Mouse (Mus musculus) erythroblast, embryonic 14.5 days (primary cell): ENCODE measurements at regions not wholly inside any gene's neighbourhood (a gene's known extent, or its start where the extent isn't known, plus 50 kb on each side); places are given as distances from the start of the nearest gene placed in this dataset.

Source experiments
- H3K27me3 ChIP-seq: 2 replicates; pipeline ENCODE4 v1.6.1; 2012; ENCODE audit warnings: inconsistent platforms; ENCODE audit not compliant: control insufficient read depth
- H3K36me3 ChIP-seq: 2 replicates; pipeline ENCODE4 v1.6.1; 2012; ENCODE audit warnings: mild to moderate bottlenecking, inconsistent platforms; ENCODE audit not compliant: control insufficient read depth
- H3K4me1 ChIP-seq: 2 replicates; pipeline ENCODE4 v1.6.1; 2012; ENCODE audit warnings: inconsistent platforms; ENCODE audit not compliant: control insufficient read depth
- H3K4me3 ChIP-seq: replicated peaks from 2 replicates; pipeline ENCODE3; 2012; ENCODE audit warnings: moderate library complexity, mild to moderate bottlenecking, inconsistent platforms
- H3K9me3 ChIP-seq: 2 replicates; pipeline ENCODE4 v1.6.1; 2012; ENCODE audit warnings: low read length, inconsistent platforms, mixed read lengths; ENCODE audit not compliant: control insufficient read depth
- GATA1 ChIP-seq: IDR thresholded peaks from 2 replicates; pipeline ENCODE4 v1.6.1; 2012; ENCODE audit warnings: low read length, inconsistent platforms, mixed read lengths
- TAL1 ChIP-seq: IDR thresholded peaks from 3 replicates; pipeline ENCODE4 v1.6.1; 2012; ENCODE audit warnings: low read length, inconsistent platforms, mixed read lengths

DNA sequence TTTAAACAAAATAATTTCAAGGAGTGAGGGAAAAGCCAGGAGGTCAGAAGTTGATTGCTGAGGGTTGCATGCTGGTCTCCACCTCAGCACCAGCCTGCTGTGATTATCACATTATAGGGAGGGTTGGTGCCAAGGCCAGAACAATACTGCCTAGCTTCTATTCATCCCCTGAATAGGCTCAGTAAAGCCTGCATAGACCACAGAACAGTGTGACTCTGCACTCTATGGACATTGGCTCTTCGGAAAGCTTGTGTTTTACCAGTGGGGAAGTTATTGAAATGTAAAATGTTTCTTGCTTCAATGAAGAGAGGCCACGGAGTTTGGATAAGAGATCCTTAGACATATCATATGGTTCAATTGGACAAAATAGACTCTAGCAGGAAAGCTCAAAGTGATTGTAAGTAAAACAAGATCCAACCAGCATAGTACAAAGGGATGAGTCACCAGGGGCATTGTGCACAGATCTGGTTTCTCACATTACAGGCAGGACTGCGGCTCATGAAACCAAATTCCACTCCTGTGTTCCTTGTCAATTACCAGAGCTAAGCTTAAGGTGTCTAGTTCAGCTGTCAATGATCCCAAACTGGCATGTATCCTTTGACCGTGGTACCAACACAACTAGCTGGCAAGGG is 320.8 kb upstream of the Cd180 start:
- H3K4me3 ChIP-seq: no peak overlapping the region
- H3K4me1 ChIP-seq: no peaks in the 10 kb centered on the region
- H3K27me3 ChIP-seq: no peaks in the 10 kb centered on the region
- TF ChIP-seq GATA1 (no peak), TAL1 (no peak)
- no peaks in the 10 kb centered on the region for H3K9me3 ChIP-seq
- H3K36me3 ChIP-seq: no peaks in the 10 kb centered on the region

DNA sequence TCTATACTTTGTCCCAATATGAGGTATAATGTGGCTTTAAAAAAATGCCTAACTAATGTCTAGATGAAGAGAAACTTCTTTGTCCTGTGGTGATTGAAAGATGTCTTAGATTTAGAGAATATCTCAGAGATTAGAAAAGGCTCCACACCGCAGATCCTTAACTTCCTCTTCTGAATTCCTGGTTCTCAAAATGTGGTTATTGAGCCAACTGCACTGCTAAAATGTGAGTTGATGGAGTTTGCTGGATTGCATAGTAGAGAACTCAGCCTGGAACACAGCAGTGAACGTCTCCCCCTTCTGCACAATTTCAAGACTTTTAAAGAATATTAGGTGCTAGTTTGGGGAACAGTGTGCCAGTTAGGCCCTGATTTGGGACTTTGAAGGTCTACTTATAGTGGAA is 312.7 kb upstream of the Cd180 start:
- Histone ChIP-seq H3K4me1 (no peaks in the 10 kb centered on the region), H3K36me3 (no peaks in the 10 kb centered on the region), H3K4me3 (no peak overlapping the region), H3K27me3 (no peaks in the 10 kb centered on the region), H3K9me3 (no peaks in the 10 kb centered on the region)
- no peak for TF ChIP-seq TAL1
- no peak for TF ChIP-seq GATA1

DNA sequence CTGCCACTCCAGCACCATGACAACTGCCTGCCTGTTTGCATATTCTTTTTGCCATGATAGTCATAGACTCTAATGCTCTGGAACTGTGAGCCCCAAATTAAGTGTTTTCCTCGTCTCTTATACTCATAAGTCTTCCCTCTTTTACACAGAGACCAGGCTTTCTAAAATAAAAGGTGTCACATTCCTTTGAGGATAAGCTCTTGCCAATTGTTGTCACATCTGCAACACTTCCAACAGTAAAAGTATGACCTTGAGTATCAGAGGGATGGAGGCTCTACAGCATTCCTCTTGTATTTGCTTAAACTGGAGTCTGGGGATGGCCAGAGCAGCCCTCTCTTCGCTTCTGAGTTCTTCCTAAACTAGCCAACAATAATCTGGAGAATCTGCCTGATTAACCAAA is 301.4 kb upstream of the Cd180 start:
- Histone ChIP-seq H3K4me1 (no peaks in the 10 kb centered on the region), H3K27me3 (no peaks in the 10 kb centered on the region), H3K4me3 (no peak overlapping the region), H3K9me3 (no peaks in the 10 kb centered on the region; the same call in 1 of the 2 replicates), H3K36me3 (no peaks in the 10 kb centered on the region)
- TF ChIP-seq GATA1: no peak
- no peak for TF ChIP-seq TAL1

GRCm38 (mm10) chr13:102392868-102393661 is 300.3 kb upstream of the Cd180 start:
- TF ChIP-seq GATA1: no peak
- TF ChIP-seq TAL1: no peak
- Histone ChIP-seq H3K27me3 (no peaks in the 10 kb centered on the region), H3K36me3 (no peaks in the 10 kb centered on the region), H3K9me3 (no peaks in the 10 kb centered on the region; the same call in 1 of the 2 replicates), H3K4me1 (no peaks in the 10 kb centered on the region), H3K4me3 (no peak overlapping the region)

GRCm38 (mm10) chr13:102393662-102393970 is 299.7 kb upstream of the Cd180 start:
- Histone ChIP-seq H3K27me3 (no peaks in the 10 kb centered on the region), H3K36me3 (no peaks in the 10 kb centered on the region), H3K4me1 (no peaks in the 10 kb centered on the region), H3K4me3 (no peak overlapping the region), H3K9me3 (no peaks in the 10 kb centered on the region; the same call in 1 of the 2 replicates)
- TF ChIP-seq TAL1 (no peak), GATA1 (no peak)

GRCm38 (mm10) chr13:102394057-102394456 is 299.3 kb upstream of the Cd180 start:
- no peaks in the 10 kb centered on the region for H3K9me3 ChIP-seq
- TF ChIP-seq TAL1: no peak
- TF ChIP-seq GATA1: no peak
- H3K4me1 ChIP-seq: no peaks in the 10 kb centered on the region
- no peaks in the 10 kb centered on the region for H3K27me3 ChIP-seq
- H3K4me3 ChIP-seq: no peak overlapping the region
- no peaks in the 10 kb centered on the region for H3K36me3 ChIP-seq

DNA sequence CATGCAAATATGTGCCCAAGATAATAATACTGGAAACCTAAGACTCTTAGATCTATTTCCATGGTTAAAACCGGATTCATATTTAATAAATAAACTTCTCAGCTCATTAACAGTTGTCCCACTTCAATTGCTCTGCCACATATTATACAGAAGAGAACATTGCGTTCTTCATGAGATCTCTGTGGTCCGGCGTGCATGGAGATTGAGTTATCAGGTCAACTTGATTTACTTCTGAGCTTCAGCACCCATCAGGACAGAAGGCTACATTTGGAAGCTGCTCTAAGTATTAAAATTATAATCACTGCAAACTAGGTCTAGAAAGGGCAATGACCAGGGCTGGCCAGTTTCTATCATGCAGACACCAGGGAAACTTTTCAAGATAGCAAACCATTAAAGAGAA is 295.9 kb upstream of the Cd180 start:
- TF ChIP-seq GATA1 (no peak), TAL1 (no peak)
- H3K36me3 ChIP-seq: no peaks in the 10 kb centered on the region
- no peaks in the 10 kb centered on the region for H3K4me1 ChIP-seq
- no peaks in the 10 kb centered on the region for H3K9me3 ChIP-seq
- no peak overlapping the region for H3K4me3 ChIP-seq
- no peaks in the 10 kb centered on the region for H3K27me3 ChIP-seq

GRCm38 (mm10) chr13:102411840-102412239 is 281.5 kb upstream of the Cd180 start:
- no peak overlapping the region for H3K4me3 ChIP-seq
- no peaks in the 10 kb centered on the region for H3K27me3 ChIP-seq
- no peaks in the 10 kb centered on the region for H3K36me3 ChIP-seq
- TF ChIP-seq GATA1 (no peak), TAL1 (no peak)
- H3K9me3 ChIP-seq: no peaks in the 10 kb centered on the region
- H3K4me1 ChIP-seq: no peaks in the 10 kb centered on the region

GRCm38 (mm10) chr13:102434372-102434954 is 258.9 kb upstream of the Cd180 start:
- no peak for TF ChIP-seq TAL1
- no peak for TF ChIP-seq GATA1
- Histone ChIP-seq H3K9me3 (no peaks in the 10 kb centered on the region), H3K27me3 (no peaks in the 10 kb centered on the region), H3K36me3 (no peaks in the 10 kb centered on the region), H3K4me3 (no peak overlapping the region), H3K4me1 (no peaks in the 10 kb centered on the region)
